Mouse (Mus musculus): Measurements from ENCODE around the gene Cst3. TPM values are rescaled to one million over a fixed set of nuclear protein-coding genes. Genes with fewer than 3 reads are reported as not detected.
A peak's percentile ranks its signal among the peaks of the same experiment; 100 is the strongest.

Cst3 gene
- polyA plus RNA-seq, 1 experiment from 2014 or later, result 144 TPM

- Histone ChIP-seq H3K36me3 (peaks cover 4% of the 10 kb centered on the region; the same call in 1 of the 2 replicates), H3K27ac (no peak overlapping the region), H3K9me3 (replicated peaks) (no peaks in the 10 kb centered on the region), H3K4me1 (replicated peaks) (peaks cover 31% of the 10 kb centered on the region), H3K4me3 (replicated peaks) (no peak overlapping the region), H3K9ac (no peak overlapping the region), H3K27me3 (no peaks in the 10 kb centered on the region), H3K4me2 (no peak overlapping the region)
- ATAC-seq (ENCODE audit: low read depth), result no peak
- 19% methylated on average over 3 of the region's 3 CpGs for WGBS (ENCODE audit: insufficient replicate concordance)
- no peak for DNase-seq
These were observed 1.7 kb upstream of the Cst3 start for GRCm38 (mm10) chr2:148877016-148877770.

- H3K4me1 ChIP-seq (replicated peaks), result peaks cover 31% of the 10 kb centered on the region
- no peaks in the 10 kb centered on the region for H3K27me3 ChIP-seq
- DNase-seq, result no peak
These were observed 716 bp downstream of the Cst3 start for GRCm38 (mm10) chr2:148874617-148875334.

GRCm38 (mm10) chr2:148874224-148874616 lies 1.3 kb downstream of the Cst3 start:
- H3K27ac ChIP-seq, result peak overlapping the region; percentile 76; the same call in 1 of the 2 replicates
- no peak for ATAC-seq (ENCODE audit: low read depth)
- WGBS (ENCODE audit: insufficient replicate concordance), result 23% methylated on average over 3 of the region's 3 CpGs

More at GRCm38 (mm10) chr2:148874617-148875334, 716 bp downstream of the Cst3 start:
- H3K9me3 ChIP-seq (replicated peaks), result no peaks in the 10 kb centered on the region
- peak overlapping the region; percentile 76 for H3K27ac ChIP-seq
- peaks cover 11% of the 10 kb centered on the region; the same call in 1 of the 2 replicates for H3K36me3 ChIP-seq
- peak overlapping the region; percentile 80 for H3K4me3 ChIP-seq (replicated peaks)
- H3K4me2 ChIP-seq, result peak overlapping the region; percentile 83
- H3K9ac ChIP-seq, result peak overlapping the region; percentile 77
- WGBS (ENCODE audit: insufficient replicate concordance), result under 1% methylated on average over 34 of the region's 34 CpGs
- peak; percentile 80 for ATAC-seq (ENCODE audit: low read depth)

GRCm38 (mm10) chr2:148872860-148873259 lies 2.6 kb downstream of the Cst3 start:
- ATAC-seq (ENCODE audit: low read depth) (no peak), DNase-seq (no peak)
- no peaks in the 10 kb centered on the region for H3K27me3 ChIP-seq
- 63% methylated on average over 4 of the region's 4 CpGs for WGBS (ENCODE audit: insufficient replicate concordance)
- H3K4me3 ChIP-seq (replicated peaks), result 0 out of 2 replicates have a peak overlapping the region, but pooled peaks have one; percentile 2
- no peaks in the 10 kb centered on the region for H3K9me3 ChIP-seq (replicated peaks)
- H3K36me3 ChIP-seq, result peaks cover 11% of the 10 kb centered on the region; the same call in 1 of the 2 replicates
- H3K27ac ChIP-seq, result no peak overlapping the region
- H3K4me1 ChIP-seq (replicated peaks), result peaks cover 31% of the 10 kb centered on the region
- H3K9ac ChIP-seq, result no peak overlapping the region
- peak overlapping the region; percentile 83; the same call in 1 of the 2 replicates for H3K4me2 ChIP-seq

More at GRCm38 (mm10) chr2:148874224-148874616, 1.3 kb downstream of the Cst3 start:
- no peak for DNase-seq
- H3K4me1 ChIP-seq (replicated peaks), result peaks cover 31% of the 10 kb centered on the region
- peak overlapping the region; percentile 77 for H3K9ac ChIP-seq
- H3K27me3 ChIP-seq, result no peaks in the 10 kb centered on the region
- H3K9me3 ChIP-seq (replicated peaks), result no peaks in the 10 kb centered on the region
- H3K4me3 ChIP-seq (replicated peaks), result peak overlapping the region; percentile 80
- H3K36me3 ChIP-seq, result peaks cover 11% of the 10 kb centered on the region; the same call in 1 of the 2 replicates
- H3K4me2 ChIP-seq, result peak overlapping the region; percentile 83

DNA sequence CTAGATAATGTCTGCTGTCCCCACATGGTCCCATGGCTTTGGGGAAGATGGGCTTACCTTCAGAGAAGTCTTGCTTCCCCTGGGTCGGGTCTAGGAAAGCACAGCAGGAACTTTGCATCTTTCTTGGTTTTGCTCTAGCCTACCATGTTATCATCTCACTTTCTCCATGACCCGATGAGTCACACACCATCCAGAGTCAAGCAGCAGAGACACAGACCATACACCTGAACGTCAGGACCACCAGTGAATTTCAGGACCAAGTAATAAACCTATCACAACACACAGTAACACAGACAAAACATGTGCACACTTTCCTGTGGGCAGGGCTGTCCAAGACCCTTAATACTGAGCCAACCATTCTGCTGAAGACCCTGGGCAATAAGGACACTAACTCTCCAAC lies 5.0 kb downstream of the Cst3 start:
- ATAC-seq (ENCODE audit: low read depth) (no peak), DNase-seq (no peak)
- Histone ChIP-seq H3K4me3 (replicated peaks) (no peak overlapping the region), H3K27me3 (no peaks in the 10 kb centered on the region), H3K36me3 (peaks cover 11% of the 10 kb centered on the region; the same call in 1 of the 2 replicates), H3K4me2 (no peak overlapping the region), H3K27ac (no peak overlapping the region), H3K9me3 (replicated peaks) (no peaks in the 10 kb centered on the region), H3K9ac (no peak overlapping the region), H3K4me1 (replicated peaks) (peaks cover 20% of the 10 kb centered on the region)
- 63% methylated on average over 3 of the region's 3 CpGs for WGBS (ENCODE audit: insufficient replicate concordance)

- ATAC-seq (ENCODE audit: low read depth), result no peak
These were observed 6.5 kb downstream of the Cst3 start for GRCm38 (mm10) chr2:148868959-148869358.

GRCm38 (mm10) chr2:148864966-148865365 lies 10.5 kb downstream of the Cst3 start, which contains the start of gene 9230104L09Rik:
Gene 9230104L09Rik, minus strand, starts transcription at chr2:148865038.
- H3K4me1 ChIP-seq (replicated peaks), result no peaks in the 10 kb centered on the region
- H3K36me3 ChIP-seq, result no peaks in the 10 kb centered on the region
- no peaks in the 10 kb centered on the region for H3K9me3 ChIP-seq (replicated peaks)
- no peak within 1 kb of the TSS for H3K4me2 ChIP-seq
- DNase-seq (no peak), ATAC-seq (ENCODE audit: low read depth) (no peak)
- no peaks in the 10 kb centered on the region for H3K27me3 ChIP-seq
- H3K4me3 ChIP-seq (replicated peaks), result no peak within 1 kb of the TSS
- no peak within 1 kb of the TSS for H3K27ac ChIP-seq
- H3K9ac ChIP-seq, result no peak within 1 kb of the TSS
- 34% methylated on average over 2 of the region's 2 CpGs for WGBS (ENCODE audit: insufficient replicate concordance)

More at GRCm38 (mm10) chr2:148868959-148869358, 6.5 kb downstream of the Cst3 start:
- WGBS (ENCODE audit: insufficient replicate concordance), result 17% methylated on average over 1 of the region's 1 CpGs
- DNase-seq, result no peak
- H3K4me2 ChIP-seq, result no peak overlapping the region
- H3K27me3 ChIP-seq, result no peaks in the 10 kb centered on the region
- H3K9me3 ChIP-seq (replicated peaks), result no peaks in the 10 kb centered on the region
- no peak overlapping the region for H3K9ac ChIP-seq
- no peak overlapping the region for H3K27ac ChIP-seq
- H3K4me1 ChIP-seq (replicated peaks), result peaks cover 12% of the 10 kb centered on the region
- H3K4me3 ChIP-seq (replicated peaks), result no peak overlapping the region
- H3K36me3 ChIP-seq, result peaks cover 11% of the 10 kb centered on the region; the same call in 1 of the 2 replicates

- ATAC-seq (ENCODE audit: low read depth) (no peak), DNase-seq (no peak)
- Histone ChIP-seq H3K27ac (no peak overlapping the region), H3K4me2 (no peak overlapping the region), H3K36me3 (no peaks in the 10 kb centered on the region), H3K9ac (no peak overlapping the region), H3K4me1 (replicated peaks) (no peaks in the 10 kb centered on the region), H3K27me3 (no peaks in the 10 kb centered on the region), H3K4me3 (replicated peaks) (no peak overlapping the region), H3K9me3 (replicated peaks) (no peaks in the 10 kb centered on the region)
These were observed 13.8 kb downstream of the Cst3 start for GRCm38 (mm10) chr2:148861693-148862092.

DNA sequence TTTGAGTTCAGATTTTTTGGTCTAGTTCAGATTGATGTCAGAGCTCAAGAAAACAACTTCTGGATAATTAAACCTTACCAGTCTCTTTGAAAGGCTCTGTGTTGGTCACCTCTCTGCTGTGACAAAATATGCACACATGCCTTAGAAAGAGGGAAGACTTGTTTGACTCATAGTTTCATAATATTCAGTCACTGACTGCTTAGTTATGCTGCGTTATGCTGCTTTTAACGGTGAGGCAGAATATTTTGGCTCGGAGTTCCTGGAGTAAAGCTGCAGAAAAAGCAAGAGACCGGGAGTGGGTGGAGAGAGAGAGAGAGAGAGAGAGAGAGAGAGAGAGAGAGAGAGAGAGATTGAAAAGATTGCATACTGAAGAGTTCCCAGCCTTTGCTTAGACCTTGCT lies 14.5 kb downstream of the Cst3 start:
- no peak overlapping the region for H3K4me3 ChIP-seq (replicated peaks)
- no peak overlapping the region for H3K9ac ChIP-seq
- 66% methylated on average over 4 of the region's 4 CpGs for WGBS (ENCODE audit: insufficient replicate concordance)
- no peak overlapping the region for H3K27ac ChIP-seq
- no peaks in the 10 kb centered on the region for H3K4me1 ChIP-seq (replicated peaks)
- ATAC-seq (ENCODE audit: low read depth) (no peak), DNase-seq (no peak)
- no peak overlapping the region for H3K4me2 ChIP-seq
- no peaks in the 10 kb centered on the region for H3K9me3 ChIP-seq (replicated peaks)
- no peaks in the 10 kb centered on the region for H3K36me3 ChIP-seq
- H3K27me3 ChIP-seq, result no peaks in the 10 kb centered on the region

GRCm38 (mm10) chr2:148857506-148857905 lies 18.0 kb downstream of the Cst3 start:
- no peaks in the 10 kb centered on the region for H3K4me1 ChIP-seq (replicated peaks)

DNA sequence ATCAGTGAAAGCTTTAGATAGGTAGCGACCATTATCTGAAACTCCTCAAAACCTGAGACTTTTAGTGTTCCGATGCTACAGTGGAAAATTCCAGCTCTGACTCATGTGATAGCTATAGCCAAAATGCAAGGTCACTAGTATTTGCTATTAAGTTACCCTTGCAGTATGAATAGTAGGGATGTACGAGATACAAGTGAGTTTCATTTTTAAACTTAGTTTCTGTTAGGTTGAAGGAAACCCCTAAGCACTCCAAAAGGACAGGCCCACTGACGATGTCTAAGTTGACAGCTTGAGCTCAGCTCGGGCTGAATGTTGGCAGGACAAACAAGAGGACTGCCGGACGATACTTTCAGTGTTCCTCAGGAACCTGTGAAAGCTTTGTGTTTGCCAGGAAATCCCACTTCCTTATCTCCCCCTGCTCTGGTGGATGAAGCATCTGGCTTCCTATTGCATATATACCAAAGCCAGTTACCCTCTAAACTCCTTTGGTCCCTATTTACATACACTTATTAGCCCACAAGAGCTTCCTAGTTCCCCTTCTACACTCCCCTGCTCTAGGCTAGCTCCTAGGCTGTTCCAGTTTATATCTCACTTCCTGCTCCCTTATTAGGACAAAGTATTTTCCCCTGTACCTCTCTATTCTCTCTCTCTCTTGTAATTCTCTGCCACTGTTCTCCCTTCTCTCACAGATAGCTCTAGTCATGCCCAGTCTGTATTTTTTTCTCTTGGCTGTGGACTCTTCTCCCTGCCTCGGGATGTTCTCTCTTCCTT lies 18.7 kb downstream of the Cst3 start:
- WGBS (ENCODE audit: insufficient replicate concordance), result 27% methylated on average over 8 of the region's 8 CpGs
- H3K9me3 ChIP-seq (replicated peaks), result no peaks in the 10 kb centered on the region
- DNase-seq, result no peak
- ATAC-seq (ENCODE audit: low read depth), result no peak
- H3K27me3 ChIP-seq, result no peaks in the 10 kb centered on the region
- no peaks in the 10 kb centered on the region for H3K4me1 ChIP-seq (replicated peaks)
- H3K9ac ChIP-seq, result no peak overlapping the region
- no peaks in the 10 kb centered on the region for H3K36me3 ChIP-seq
- H3K27ac ChIP-seq, result no peak overlapping the region
- H3K4me2 ChIP-seq, result 0 out of 2 replicates have a peak overlapping the region, but pooled peaks have one; percentile 6
- H3K4me3 ChIP-seq (replicated peaks), result no peak overlapping the region

More at GRCm38 (mm10) chr2:148857506-148857905, 18.0 kb downstream of the Cst3 start:
- H3K9me3 ChIP-seq (replicated peaks), result no peaks in the 10 kb centered on the region
- no peak overlapping the region for H3K4me3 ChIP-seq (replicated peaks)
- H3K27me3 ChIP-seq, result no peaks in the 10 kb centered on the region
- ATAC-seq (ENCODE audit: low read depth) (no peak), DNase-seq (no peak)
- H3K9ac ChIP-seq, result no peak overlapping the region
- WGBS (ENCODE audit: insufficient replicate concordance), result 63% methylated on average over 4 of the region's 4 CpGs
- H3K27ac ChIP-seq, result no peak overlapping the region
- H3K36me3 ChIP-seq, result no peaks in the 10 kb centered on the region
- H3K4me2 ChIP-seq, result no peak overlapping the region

Measured in liver, embryonic 13.5 days (tissue).